Mouse (Mus musculus) embryonic facial prominence, embryonic 10.5 days (tissue): ENCODE measurements around the gene Rbm47. TPM values are rescaled to one million over a fixed set of nuclear protein-coding genes. Genes with fewer than 3 reads are reported as not detected.

Experiments
- DNase-seq: peaks from one replicate; pipeline ENCODE4 v3.0.0-alpha.2; 2017; ENCODE audit warnings: low spot score
- H3K27ac ChIP-seq: fragments of 300-500 bp; sonication (generic); replicated peaks from 2 replicates; pipeline ENCODE4 v1.5.1; 2016; ENCODE audit warnings: mild to moderate bottlenecking
- H3K27me3 ChIP-seq: fragments of 300-500 bp; sonication (generic); replicated peaks from 2 replicates; pipeline ENCODE4 v1.6.1; 2016; ENCODE audit warnings: low read depth, mild to moderate bottlenecking; ENCODE audit not compliant: poor library complexity, severe bottlenecking
- H3K36me3 ChIP-seq: fragments of 300-500 bp; sonication (generic); replicated peaks from 2 replicates; pipeline ENCODE4 v1.6.1; 2016; ENCODE audit warnings: mild to moderate bottlenecking, moderate library complexity
- H3K4me1 ChIP-seq: fragments of 300-500 bp; sonication (generic); 2 replicates; pipeline ENCODE4 v1.6.1; 2016
- H3K4me3 ChIP-seq: fragments of 300-500 bp; sonication (generic); 2 replicates; pipeline ENCODE4 v1.5.1; 2016; ENCODE audit warnings: mild to moderate bottlenecking, moderate library complexity
- H3K9me3 ChIP-seq: fragments of 300-500 bp; sonication (generic); 2 replicates; pipeline ENCODE4 v1.6.1; 2016; ENCODE audit warnings: mild to moderate bottlenecking
- WGBS: fragments of 180-500 bp; shearing (Covaris S2); methylation state at CpG from one replicate; pipeline ENCODE4 v1.1.7; 2016; 5-methylcytosine and 5-hydroxymethylcytosine counted together
- polyA plus RNA-seq: library from polyadenylated mRNA; unstranded; fragments of >200 nt; fragmentation: Nextera tagmentation; extraction: Ambion mirVana; gene quantifications from 2 replicates; pipeline ENCODE4 v1.2.1, GENCODE M21; 2016

Rbm47 gene
- polyA plus RNA-seq, 1 experiment from 2014 or later = 4.4 TPM

DNA sequence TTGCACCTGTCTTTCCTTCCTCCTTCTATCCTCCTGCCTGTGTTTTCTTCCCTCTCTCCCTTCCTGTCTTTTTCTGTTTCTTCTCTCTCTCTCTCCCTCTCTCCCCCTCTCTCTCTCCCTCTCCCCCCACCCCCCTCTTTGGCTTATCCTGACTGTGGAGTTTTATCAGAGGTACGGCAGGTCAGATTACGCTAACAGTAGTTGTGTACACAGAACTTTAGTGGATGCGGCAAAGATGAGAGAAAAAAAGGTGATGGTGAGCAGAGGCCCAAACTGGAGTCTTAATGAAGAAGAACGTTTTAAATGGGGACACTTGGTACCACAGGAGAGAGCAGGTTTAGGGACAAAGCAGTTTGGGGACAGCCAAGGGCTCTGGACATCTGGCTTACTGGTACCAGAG is 83.3 kb downstream of the Rbm47 start:
- no peak for DNase-seq
- 78% methylated on average over 4 of the region's 4 CpGs for WGBS
- peaks cover 16% of the 10 kb centered on the region for H3K4me1 ChIP-seq
- no peaks in the 10 kb centered on the region for H3K27me3 ChIP-seq
- no peak overlapping the region for H3K27ac ChIP-seq
- H3K4me3 ChIP-seq = no peak overlapping the region
- H3K36me3 ChIP-seq = no peaks in the 10 kb centered on the region
- no peaks in the 10 kb centered on the region for H3K9me3 ChIP-seq

DNA sequence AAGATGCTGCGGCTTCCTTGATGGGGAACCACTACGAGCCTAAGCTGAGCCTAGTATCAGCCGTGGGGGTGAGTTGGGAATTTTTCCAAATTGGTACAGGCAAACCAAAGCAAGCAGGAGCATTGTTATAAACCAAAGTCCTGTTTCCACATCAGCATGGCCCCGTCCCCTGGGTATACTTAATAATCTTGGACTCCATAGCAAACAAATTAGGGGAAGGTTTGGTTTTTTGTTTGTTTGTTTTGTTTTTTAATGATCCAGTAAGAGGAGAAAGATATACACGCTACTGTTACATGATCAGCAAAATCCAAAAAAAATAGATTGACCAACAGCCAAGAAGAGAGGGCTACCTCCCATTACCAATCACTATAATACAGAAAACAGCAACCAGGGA is 84.0 kb downstream of the Rbm47 start:
- no peak for DNase-seq
- Histone ChIP-seq H3K4me1 (peaks cover 16% of the 10 kb centered on the region), H3K27ac (no peak overlapping the region), H3K27me3 (no peaks in the 10 kb centered on the region), H3K36me3 (no peaks in the 10 kb centered on the region), H3K9me3 (no peaks in the 10 kb centered on the region), H3K4me3 (no peak overlapping the region)
- 88% methylated on average over 5 of the region's 5 CpGs for WGBS

DNA sequence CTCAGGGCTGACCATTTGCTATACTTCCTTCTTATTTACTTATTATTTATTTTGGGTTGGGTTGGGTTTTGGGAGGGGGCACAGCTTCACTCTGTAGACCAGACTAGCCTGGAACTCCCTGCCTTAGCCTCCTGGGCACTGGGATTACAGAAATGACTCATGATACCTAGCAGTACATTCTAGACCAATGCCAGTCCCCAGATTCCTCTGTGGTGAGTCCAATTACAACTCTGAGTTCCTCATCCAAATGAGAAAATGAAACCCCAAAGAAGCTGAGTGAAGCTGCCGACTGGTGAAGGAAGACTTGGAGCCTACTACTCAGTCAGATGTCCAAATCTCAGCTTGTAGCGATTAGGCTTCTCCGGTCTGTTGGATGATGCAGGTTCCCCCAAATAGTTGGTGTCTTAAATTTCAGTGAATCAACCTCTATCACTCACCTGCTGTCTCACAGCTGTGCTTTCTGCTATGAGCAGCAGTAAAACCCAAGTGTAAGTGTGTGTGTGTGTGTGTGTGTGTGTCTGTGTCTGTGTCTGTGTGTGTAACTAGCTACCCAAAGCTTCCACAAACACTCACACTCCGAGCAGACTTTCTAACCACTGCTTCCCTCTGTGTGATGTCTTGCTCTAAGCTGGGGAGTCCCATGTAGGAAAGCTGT is 84.5 kb downstream of the Rbm47 start:
- Histone ChIP-seq H3K4me3 (no peak overlapping the region), H3K27ac (no peak overlapping the region), H3K36me3 (no peaks in the 10 kb centered on the region), H3K9me3 (no peaks in the 10 kb centered on the region), H3K27me3 (no peaks in the 10 kb centered on the region), H3K4me1 (peaks cover 16% of the 10 kb centered on the region)
- 92% methylated on average over 4 of the region's 4 CpGs for WGBS
- DNase-seq = no peak

DNA sequence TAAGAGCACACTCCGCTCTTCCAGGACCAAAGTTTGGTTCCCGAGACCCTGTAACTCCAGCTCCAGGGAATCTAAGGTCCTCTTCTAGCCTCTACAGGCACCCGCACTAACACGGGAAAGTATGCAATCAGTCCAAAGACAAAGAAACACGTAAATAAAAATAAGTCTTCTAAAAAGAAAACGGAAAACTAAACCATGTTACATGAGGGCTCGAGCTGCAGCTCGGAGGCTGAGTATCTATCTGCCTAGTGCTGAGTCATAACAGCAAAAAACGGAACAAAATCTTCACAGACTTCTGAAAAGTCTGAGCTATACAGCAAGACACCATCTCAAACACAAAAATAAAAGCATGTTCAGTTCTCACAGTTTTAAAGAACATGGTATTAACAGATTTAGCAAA is 86.0 kb downstream of the Rbm47 start:
- Histone ChIP-seq H3K4me1 (peaks cover 23% of the 10 kb centered on the region), H3K9me3 (no peaks in the 10 kb centered on the region), H3K27me3 (no peaks in the 10 kb centered on the region), H3K4me3 (no peak overlapping the region), H3K36me3 (no peaks in the 10 kb centered on the region), H3K27ac (no peak overlapping the region)
- DNase-seq = no peak
- WGBS = 92% methylated on average over 9 of the region's 9 CpGs

DNA sequence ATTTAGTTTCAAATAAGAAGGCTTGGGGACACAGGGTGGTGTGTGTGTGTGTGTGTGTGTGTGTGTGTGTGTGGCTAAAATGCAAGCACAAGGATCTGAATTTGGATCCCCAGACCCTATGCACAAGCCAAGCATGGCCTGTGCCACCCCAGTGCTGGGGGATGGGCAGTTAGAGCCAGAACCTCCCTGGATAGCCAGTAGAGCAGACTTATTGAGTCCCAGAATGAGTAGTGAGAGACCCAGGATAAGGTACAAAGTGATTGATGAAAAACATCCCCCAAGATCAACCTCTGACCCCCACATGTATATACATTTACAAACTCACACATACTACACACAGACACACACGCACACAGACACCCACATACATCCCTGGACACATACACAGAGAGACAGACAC is 86.6 kb downstream of the Rbm47 start:
- 100% methylated on average over 1 of the region's 1 CpGs for WGBS
- no peak for DNase-seq

DNA sequence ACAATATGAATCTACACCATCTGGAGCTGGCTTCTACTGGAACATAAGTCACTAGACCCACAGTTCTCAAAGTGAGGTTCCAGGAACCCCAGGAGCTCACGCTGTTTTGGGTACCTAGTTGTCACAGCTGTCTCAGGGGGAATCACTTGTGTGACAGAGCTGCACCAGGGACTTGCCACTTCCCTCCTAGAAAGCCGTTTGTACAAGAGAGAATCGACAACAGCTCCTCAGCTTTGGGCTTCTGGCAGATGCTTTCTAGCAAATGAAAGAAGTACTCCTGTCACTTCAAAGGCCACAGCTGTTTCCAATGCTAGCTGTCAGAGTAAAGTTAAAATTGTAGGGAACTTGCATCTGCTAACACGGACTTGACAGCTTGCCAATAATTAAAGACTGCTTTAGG is 87.4 kb downstream of the Rbm47 start:
- 53% methylated on average over 4 of the region's 4 CpGs for WGBS
- Histone ChIP-seq H3K27me3 (no peaks in the 10 kb centered on the region), H3K4me1 (peaks cover 34% of the 10 kb centered on the region), H3K9me3 (no peaks in the 10 kb centered on the region), H3K4me3 (no peak overlapping the region), H3K27ac (no peak overlapping the region), H3K36me3 (no peaks in the 10 kb centered on the region)
- DNase-seq = no peak

More for the DNA sequence above, 86.6 kb downstream of the Rbm47 start:
- H3K4me1 ChIP-seq = peaks cover 30% of the 10 kb centered on the region
- no peaks in the 10 kb centered on the region for H3K36me3 ChIP-seq
- H3K27me3 ChIP-seq = no peaks in the 10 kb centered on the region
- no peak overlapping the region for H3K4me3 ChIP-seq
- H3K27ac ChIP-seq = no peak overlapping the region
- H3K9me3 ChIP-seq = no peaks in the 10 kb centered on the region

DNA sequence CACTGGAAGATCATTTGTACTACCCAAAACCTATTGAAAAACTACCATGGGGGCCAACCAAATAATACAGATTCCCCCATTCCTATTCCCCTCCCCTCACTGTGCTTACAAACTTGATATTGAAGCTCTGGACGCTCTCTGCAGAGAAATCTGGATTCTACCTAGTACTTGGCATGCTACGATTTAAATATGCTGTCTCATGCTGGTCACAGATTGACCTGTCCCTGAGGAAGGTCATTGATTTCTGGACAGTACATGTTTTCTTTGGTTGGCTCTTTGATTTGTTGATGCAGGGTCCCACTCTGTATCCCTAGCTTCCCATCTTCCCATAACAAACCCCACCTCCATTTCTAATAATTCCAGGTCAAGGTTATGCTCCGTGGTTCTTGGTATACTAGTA is 88.4 kb downstream of the Rbm47 start:
- no peak for DNase-seq
- no peaks in the 10 kb centered on the region for H3K36me3 ChIP-seq
- no peak overlapping the region for H3K27ac ChIP-seq
- H3K4me3 ChIP-seq = no peak overlapping the region
- peaks cover 27% of the 10 kb centered on the region for H3K4me1 ChIP-seq
- H3K9me3 ChIP-seq = no peaks in the 10 kb centered on the region
- 91% methylated on average over 3 of the region's 3 CpGs for WGBS
- no peaks in the 10 kb centered on the region for H3K27me3 ChIP-seq

DNA sequence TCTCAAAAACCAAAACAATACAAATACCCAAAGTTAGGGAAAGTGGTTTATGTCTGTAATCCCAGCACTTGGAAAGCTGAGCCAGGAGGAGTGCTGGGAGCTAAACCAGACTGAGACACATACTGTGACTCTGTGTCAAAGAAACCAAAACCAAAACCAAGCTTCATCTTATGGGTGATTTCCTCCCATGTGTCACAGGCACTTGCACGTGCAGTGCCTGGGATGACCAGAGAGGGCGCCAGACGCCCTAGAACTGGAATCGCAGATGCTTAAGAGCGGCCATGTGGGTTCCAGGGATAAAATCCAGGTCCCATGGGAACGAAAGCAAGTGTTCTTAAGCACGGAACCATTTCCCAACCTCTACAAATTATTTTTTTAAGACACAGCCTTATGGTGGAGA is 89.6 kb downstream of the Rbm47 start:
- 42% methylated on average over 7 of the region's 7 CpGs for WGBS

DNA sequence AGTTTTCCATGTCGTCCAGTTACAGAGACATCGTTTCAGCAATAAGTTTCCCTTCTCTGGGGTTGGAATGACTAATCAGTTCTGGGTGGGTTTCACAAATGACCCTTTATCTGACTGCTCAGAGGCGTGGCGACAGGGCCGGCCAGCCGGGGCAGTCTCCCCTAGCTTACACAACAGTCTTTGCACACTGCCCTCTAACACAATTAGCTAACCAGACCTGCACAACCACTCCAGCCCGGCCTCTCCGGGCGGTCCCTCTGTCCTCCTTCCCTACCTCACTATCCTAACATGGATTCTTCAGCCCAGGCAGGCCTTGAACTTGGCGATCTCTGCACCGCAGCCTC is 90.7 kb downstream of the Rbm47 start:
- H3K4me3 ChIP-seq = no peak overlapping the region
- peaks cover 24% of the 10 kb centered on the region for H3K4me1 ChIP-seq
- DNase-seq = peak; percentile 42
- no peaks in the 10 kb centered on the region for H3K9me3 ChIP-seq
- H3K27ac ChIP-seq = 0 out of 2 replicates have a peak overlapping the region, but pooled peaks have one; percentile 19
- 58% methylated on average over 11 of the region's 11 CpGs for WGBS
- H3K27me3 ChIP-seq = no peaks in the 10 kb centered on the region
- H3K36me3 ChIP-seq = no peaks in the 10 kb centered on the region

More for the DNA sequence above, 89.6 kb downstream of the Rbm47 start:
- DNase-seq = peak; percentile 65
- no peaks in the 10 kb centered on the region for H3K36me3 ChIP-seq
- H3K4me3 ChIP-seq = no peak overlapping the region
- H3K27ac ChIP-seq = no peak overlapping the region
- peaks cover 24% of the 10 kb centered on the region for H3K4me1 ChIP-seq
- no peaks in the 10 kb centered on the region for H3K9me3 ChIP-seq
- no peaks in the 10 kb centered on the region for H3K27me3 ChIP-seq

DNA sequence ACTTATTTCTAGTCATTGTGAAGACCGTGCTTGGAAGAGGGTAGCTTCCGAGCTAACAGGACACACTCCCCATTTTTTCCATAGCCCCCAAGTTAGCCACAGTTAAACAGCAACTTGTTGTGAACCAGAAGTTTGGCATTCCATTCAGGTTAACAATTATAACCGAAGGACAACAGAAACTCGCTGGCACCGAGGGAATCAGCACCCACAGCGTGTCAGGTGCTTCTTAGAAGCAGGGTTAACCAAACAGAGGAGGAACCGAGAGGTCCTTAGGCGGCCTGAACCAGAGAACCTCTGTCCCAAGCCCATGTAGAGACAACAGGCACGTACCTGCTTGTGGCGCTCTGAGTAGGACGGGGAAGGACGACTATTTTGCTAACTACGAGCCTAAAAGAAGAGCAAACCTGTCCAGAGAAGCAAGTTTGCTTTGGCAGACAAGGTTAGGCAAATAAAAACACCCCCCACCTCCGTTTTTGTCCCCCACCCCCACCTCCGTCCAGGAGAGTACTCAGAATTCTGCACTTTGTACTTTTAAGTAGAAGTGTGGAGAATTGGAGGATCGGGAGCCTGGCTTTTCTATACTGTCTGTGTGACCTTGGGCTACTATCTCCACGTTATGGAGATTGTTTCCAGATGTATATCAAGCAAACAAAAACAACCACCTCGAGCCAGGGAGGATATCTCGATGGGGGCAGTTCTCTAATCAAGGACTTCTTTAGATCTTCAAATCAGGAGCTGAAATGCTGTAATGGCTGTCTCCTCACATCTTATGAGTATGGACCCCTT is 91.3 kb downstream of the Rbm47 start:
- 62% methylated on average over 19 of the region's 19 CpGs for WGBS
- Histone ChIP-seq H3K4me1 (peaks cover 24% of the 10 kb centered on the region), H3K27me3 (no peaks in the 10 kb centered on the region), H3K36me3 (no peaks in the 10 kb centered on the region), H3K4me3 (no peak overlapping the region), H3K9me3 (no peaks in the 10 kb centered on the region), H3K27ac (no peak overlapping the region; the same call in 1 of the 2 replicates)
- no peak for DNase-seq

DNA sequence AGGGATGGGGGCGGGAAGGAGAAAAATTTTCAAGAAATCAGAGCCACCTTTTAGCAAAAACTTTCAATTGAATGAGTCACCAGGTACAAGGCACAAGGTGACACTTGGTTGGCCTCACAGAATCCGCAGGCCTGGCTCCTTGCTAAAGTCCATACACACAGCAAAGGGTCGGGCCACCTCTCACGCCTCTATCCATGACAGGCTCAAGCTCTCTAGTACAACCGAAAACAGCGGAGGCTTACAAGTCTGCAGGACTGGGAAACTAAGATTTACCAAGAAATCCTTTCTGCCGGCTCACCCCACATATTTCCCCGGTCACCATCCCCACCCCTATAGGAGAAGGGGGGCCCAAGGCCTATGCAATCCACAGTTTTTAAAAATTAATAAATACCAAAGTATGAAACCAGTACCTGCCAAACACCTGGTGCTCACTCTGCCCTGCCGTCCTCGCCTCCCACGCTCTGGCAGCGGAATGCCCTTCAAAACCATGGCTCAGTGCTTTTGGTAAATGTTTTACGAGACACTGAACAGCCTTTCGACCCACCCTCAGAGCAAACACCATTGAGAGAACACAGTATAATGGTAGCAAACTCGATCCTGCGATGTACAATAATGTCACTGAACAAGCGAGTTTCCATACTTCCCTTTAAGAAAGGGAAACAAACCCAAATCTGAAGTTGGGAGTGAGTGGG is 92.2 kb downstream of the Rbm47 start:
- Histone ChIP-seq H3K4me3 (no peak overlapping the region), H3K9me3 (no peaks in the 10 kb centered on the region), H3K27ac (no peak overlapping the region), H3K36me3 (no peaks in the 10 kb centered on the region), H3K4me1 (peaks cover 24% of the 10 kb centered on the region), H3K27me3 (no peaks in the 10 kb centered on the region)
- 88% methylated on average over 17 of the region's 17 CpGs for WGBS
- DNase-seq = no peak

DNA sequence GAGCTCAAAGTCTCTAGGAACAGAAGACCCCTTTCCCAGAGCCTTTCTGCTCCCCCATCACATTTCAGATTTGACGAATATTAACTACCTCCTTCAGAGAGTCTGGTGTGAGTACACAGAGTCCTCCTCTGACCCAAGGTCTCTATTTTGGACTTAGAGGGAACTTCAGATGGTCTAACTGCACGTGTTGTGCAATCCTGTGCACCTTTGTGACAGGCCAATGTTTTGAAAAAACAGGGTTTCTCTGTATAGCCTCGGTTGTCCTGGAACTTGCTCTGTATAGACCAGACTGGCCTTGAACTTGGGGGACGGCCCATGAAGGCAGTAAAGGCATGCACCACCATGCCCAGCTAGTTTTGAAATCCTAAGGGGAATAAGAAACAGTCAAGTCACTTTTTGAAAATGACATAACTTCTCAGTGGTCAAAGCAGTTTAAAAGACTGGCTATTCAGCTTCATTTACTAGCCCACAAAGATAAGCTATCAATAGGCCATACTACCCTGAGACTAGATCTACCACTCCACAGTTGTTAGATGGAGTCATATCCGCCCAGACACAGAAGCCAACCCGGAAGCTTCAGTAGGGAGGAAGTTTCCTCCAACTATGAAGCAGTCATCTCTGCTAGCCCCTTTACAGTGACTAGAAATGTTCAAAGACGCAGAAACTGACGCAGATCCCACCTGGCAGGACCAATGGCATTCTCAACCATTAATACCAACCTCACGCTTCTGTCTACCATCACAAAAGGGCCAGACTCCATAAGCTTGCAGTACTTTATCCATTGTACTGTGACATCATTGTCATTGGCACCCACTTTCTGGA is 93.3 kb downstream of the Rbm47 start:
- no peak overlapping the region for H3K27ac ChIP-seq
- DNase-seq = no peak
- peaks cover 18% of the 10 kb centered on the region for H3K4me1 ChIP-seq
- no peaks in the 10 kb centered on the region for H3K36me3 ChIP-seq
- no peaks in the 10 kb centered on the region for H3K9me3 ChIP-seq
- H3K4me3 ChIP-seq = no peak overlapping the region
- H3K27me3 ChIP-seq = no peaks in the 10 kb centered on the region
- WGBS = 90% methylated on average over 9 of the region's 9 CpGs
